Comparison of ENCODE assay signal across 29 mouse cellular contexts in the genomic region with DNA sequence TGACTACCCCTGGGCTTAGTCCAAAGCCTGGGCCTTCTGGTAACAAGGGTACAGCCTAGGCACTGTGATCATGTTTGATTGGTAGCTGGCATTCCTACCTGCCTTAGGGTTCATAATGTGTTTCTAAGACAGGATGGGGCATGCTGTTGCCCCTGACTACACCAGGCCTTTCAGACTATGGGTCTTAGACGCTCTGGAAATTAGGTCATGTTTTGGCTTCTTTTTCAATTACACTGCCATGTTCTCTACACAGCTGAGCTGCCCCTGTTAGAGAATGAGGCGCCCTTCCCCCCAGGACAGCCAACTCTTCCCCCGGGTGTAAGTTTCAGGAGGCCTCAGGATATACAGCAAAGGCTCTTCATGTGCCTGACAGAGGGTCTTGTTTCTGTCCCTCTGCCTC. TPM values are rescaled to one million over a fixed set of nuclear protein-coding genes. Genes with fewer than 3 reads are reported as not detected.
DNase-seq lines count a peak whose midpoint lies in the region; ATAC-seq lines count a peak whose summit lies in the region.
"Had no signal": no experiment of that assay in that cellular context is flagged by ENCODE, and none has a peak within 500 bp of the region (broad histone marks: within the 10 kb centered on the region; RNA-seq: fewer than 3 reads in every experiment).

No protein-coding gene starts in this region.

- H3K9me3 ChIP-seq in embryonic facial prominence, embryonic 11.5 days (replicated peaks; ENCODE audit: control insufficient read depth, low read length): no peaks in the 10 kb centered on the region
- H3K9me3 ChIP-seq in embryonic facial prominence, embryonic 10.5 days: no peaks in the 10 kb centered on the region
- no peaks in the 10 kb centered on the region for H3K9me3 ChIP-seq in neural tube, embryonic 13.5 days
- H3K9me3 ChIP-seq: heart, embryonic 12.5 days; intestine, embryonic 15.5 days; liver, embryonic 12.5 days; megakaryocyte, embryonic 14.5 days; midbrain, embryonic 12.5 days had no signal

- WGBS in embryonic facial prominence, embryonic 11.5 days: 76% methylated on average over 3 of the region's 3 CpGs
- WGBS in embryonic facial prominence, embryonic 10.5 days: 75% methylated on average over 3 of the region's 3 CpGs
- WGBS in neural tube, embryonic 13.5 days: 83% methylated on average over 3 of the region's 3 CpGs

- no peaks in the 10 kb centered on the region for H3K27me3 ChIP-seq in embryonic facial prominence, embryonic 11.5 days (ENCODE audit: control insufficient read depth, insufficient read depth, low read length)
- no peaks in the 10 kb centered on the region for H3K27me3 ChIP-seq in embryonic facial prominence, embryonic 10.5 days (replicated peaks; ENCODE audit: low read depth, poor library complexity, severe bottlenecking)
- H3K27me3 ChIP-seq in neural tube, embryonic 13.5 days: no peaks in the 10 kb centered on the region
- H3K27me3 ChIP-seq: CH12.LX; heart, embryonic 12.5 days; intestine, embryonic 15.5 days; liver, embryonic 12.5 days; midbrain, embryonic 12.5 days had no signal

- H3K9ac ChIP-seq in embryonic facial prominence, embryonic 11.5 days (replicated peaks; ENCODE audit: low read length): no peak overlapping the region
- H3K9ac ChIP-seq in neural tube, embryonic 13.5 days: no peak overlapping the region
- H3K9ac ChIP-seq: heart, embryonic 12.5 days; intestine, embryonic 15.5 days; liver, embryonic 12.5 days; liver, postnatal 0 days; midbrain, embryonic 12.5 days had no signal

- 0 out of 2 replicates have a peak, but pooled peaks have one; percentile 34 for ATAC-seq in embryonic facial prominence, embryonic 11.5 days (replicated peaks; ENCODE audit: insufficient number of reproducible peaks, low FRiP score, low TSS enrichment, low read depth)
- ATAC-seq in frontal cortex, adult (ENCODE audit: low TSS enrichment): peak; percentile 38; the same call in 1 of the 2 replicates
- ATAC-seq in neural tube, embryonic 13.5 days (ENCODE audit: low read depth): 0 out of 2 replicates have a peak, but pooled peaks have one; percentile 20
- ATAC-seq: activated CD4-positive, CD25-positive, alpha-beta regulatory T cell, adult 4 months; hindbrain, embryonic 16.5 days; intestine, embryonic 15.5 days; liver, embryonic 12.5 days; liver, postnatal 0 days had no signal

- H3K4me1 ChIP-seq in embryonic facial prominence, embryonic 11.5 days (ENCODE audit: control insufficient read depth, insufficient read depth, low read length): no peaks in the 10 kb centered on the region
- H3K4me1 ChIP-seq in embryonic facial prominence, embryonic 10.5 days: peaks cover 28% of the 10 kb centered on the region
- H3K4me1 ChIP-seq in neural tube, embryonic 13.5 days (replicated peaks): peaks cover 21% of the 10 kb centered on the region
- H3K4me1 ChIP-seq: intestine, embryonic 15.5 days; midbrain, embryonic 12.5 days had no signal

- H3K4me3 ChIP-seq in embryonic facial prominence, embryonic 11.5 days (ENCODE audit: low read depth, low read length): no peak overlapping the region
- no peak overlapping the region for H3K4me3 ChIP-seq in embryonic facial prominence, embryonic 10.5 days
- H3K4me3 ChIP-seq in neural tube, embryonic 13.5 days: no peak overlapping the region
- H3K4me3 ChIP-seq: heart, embryonic 12.5 days; intestine, embryonic 15.5 days; liver, embryonic 12.5 days; megakaryocyte, embryonic 14.5 days; midbrain, embryonic 12.5 days had no signal

- H3K27ac ChIP-seq in embryonic facial prominence, embryonic 11.5 days (replicated peaks; ENCODE audit: low read depth, low read length): no peak overlapping the region
- no peak overlapping the region for H3K27ac ChIP-seq in embryonic facial prominence, embryonic 10.5 days (replicated peaks)
- H3K27ac ChIP-seq in neural tube, embryonic 13.5 days (replicated peaks): no peak overlapping the region
- H3K27ac ChIP-seq: intestine, embryonic 15.5 days; liver, embryonic 12.5 days; midbrain, embryonic 12.5 days had no signal

- H3K4me2 ChIP-seq in embryonic facial prominence, embryonic 11.5 days (ENCODE audit: low read depth, low read length): no peak overlapping the region
- H3K4me2 ChIP-seq in neural tube, embryonic 13.5 days: no peak overlapping the region
- H3K4me2 ChIP-seq: heart, embryonic 12.5 days; intestine, embryonic 15.5 days; liver, embryonic 12.5 days; midbrain, embryonic 12.5 days had no signal

- DNase-seq in embryonic facial prominence, embryonic 11.5 days (ENCODE audit: low spot score): no peak
- DNase-seq in embryonic facial prominence, embryonic 10.5 days (ENCODE audit: low spot score): no peak
- DNase-seq in frontal cortex, postnatal 25 days (ENCODE audit: low spot score in 2 of 2): no peak
- DNase-seq in neural tube, embryonic 10.5 days (ENCODE audit: extremely low spot score, low spot score): no peak
- no peak for DNase-seq in thymus, postnatal 36 days
- DNase-seq: adrenal gland, adult 2 months; adrenal gland, postnatal 36 days; cerebellum, adult 2 months; cerebellum, postnatal 14 days; gastrocnemius, postnatal 25 days; heart, adult 11 months; heart, postnatal 4 days; kidney, adult 2 months; kidney, postnatal 36 days; layer of hippocampus, postnatal 36 days; left cerebral cortex, postnatal 4 days; liver, postnatal 0 days; lung, postnatal 4 days; right cerebral cortex, postnatal 14 days had no signal

- no peaks in the 10 kb centered on the region for H3K36me3 ChIP-seq in embryonic facial prominence, embryonic 11.5 days (replicated peaks; ENCODE audit: control insufficient read depth, insufficient read depth, low read depth, low read length)
- H3K36me3 ChIP-seq in embryonic facial prominence, embryonic 10.5 days (replicated peaks): peaks cover 15% of the 10 kb centered on the region
- peaks cover 72% of the 10 kb centered on the region for H3K36me3 ChIP-seq in neural tube, embryonic 13.5 days

RNA-seq across cellular contexts. Expression of a gene that starts 50.6 kb away (rescaled TPM):
- polyA plus RNA-seq in embryonic facial prominence, embryonic 11.5 days (2014; fragmentation: Nextera tagmentation; extraction: Ambion mirVana): 121 and 137 TPM in 2 replicates
- polyA plus RNA-seq in embryonic facial prominence, embryonic 10.5 days (2016; fragmentation: Nextera tagmentation; extraction: Ambion mirVana): 122 and 133 TPM in 2 replicates
- 26.2 and 27.3 TPM in 2 replicates for polyA plus RNA-seq in neural tube, embryonic 13.5 days (2015; fragmentation: Nextera tagmentation; extraction: Ambion mirVana)
